Mouse (Mus musculus) stomach, postnatal 0 days (tissue): ENCODE measurements around the gene Nup88. TPM values are rescaled to one million over a fixed set of nuclear protein-coding genes. Genes with fewer than 3 reads are reported as not detected.

Source experiments
- ATAC-seq: fragments of 200-750 bp; cut with Nextera tagmentation; 2 replicates; pipeline ENCODE4 v1.8.0; 2017; ENCODE audit not compliant: low FRiP score, low TSS enrichment
- DNase-seq: peaks from one replicate; pipeline ENCODE4 v3.0.0-alpha.2; 2016; ENCODE audit warnings: low spot score
- H3K27ac ChIP-seq: fragments of 300-500 bp; sonication (generic); replicated peaks from 2 replicates; pipeline ENCODE4 v1.5.1; 2014; ENCODE audit warnings: mild to moderate bottlenecking, control low read depth
- H3K27me3 ChIP-seq: fragments of 300-500 bp; sonication (generic); 2 replicates; pipeline ENCODE4 v1.6.1; 2014; ENCODE audit warnings: low read length; ENCODE audit not compliant: control insufficient read depth, insufficient read depth
- H3K36me3 ChIP-seq: fragments of 300-500 bp; sonication (generic); 2 replicates; pipeline ENCODE4 v1.6.1; 2014; ENCODE audit warnings: low read length, mixed read lengths; ENCODE audit not compliant: control insufficient read depth, insufficient read depth
- H3K4me1 ChIP-seq: fragments of 300-500 bp; sonication (generic); replicated peaks from 2 replicates; pipeline ENCODE4 v1.6.1; 2014; ENCODE audit warnings: antibody characterized with exemption; ENCODE audit not compliant: control insufficient read depth, insufficient read depth
- H3K4me2 ChIP-seq: fragments of 300-500 bp; sonication (generic); replicated peaks from 2 replicates; pipeline ENCODE4 v1.6.1; 2014; ENCODE audit warnings: low read depth, mild to moderate bottlenecking, control low read depth, moderate library complexity
- H3K4me3 ChIP-seq: fragments of 300-500 bp; sonication (generic); 2 replicates; pipeline ENCODE4 v1.5.1; 2014; ENCODE audit warnings: low read depth, low read length, control low read depth
- H3K9ac ChIP-seq: fragments of 300-500 bp; sonication (generic); 2 replicates; pipeline ENCODE4 v1.6.1; 2014; ENCODE audit warnings: mild to moderate bottlenecking, low read length, control low read depth, mixed read lengths
- H3K9me3 ChIP-seq: fragments of 300-500 bp; sonication (generic); 2 replicates; pipeline ENCODE4 v1.6.1; 2016; ENCODE audit warnings: low read length; ENCODE audit not compliant: control insufficient read depth
- CTCF ChIP-seq: IDR thresholded peaks from 2 replicates; pipeline ENCODE4 v1.5.1; 2016; ENCODE audit warnings: antibody characterized with exemption, low read depth, mild to moderate bottlenecking, moderate library complexity
- EP300 ChIP-seq: optimal IDR thresholded peaks from 2 replicates; pipeline ENCODE3; 2016; ENCODE audit warnings: antibody characterized with exemption
- WGBS: fragments of 180-500 bp; shearing (Covaris S2); extraction: QIAGEN DNeasy Blood & Tissue Kit; methylation state at CpG from one replicate; pipeline ENCODE4 v1.1.7; 2014; 5-methylcytosine and 5-hydroxymethylcytosine counted together
- polyA plus RNA-seq: library from polyadenylated mRNA; unstranded; fragments of >200 nt; fragmentation: Nextera tagmentation; extraction: Ambion mirVana; gene quantifications from 2 replicates; pipeline ENCODE4 v1.2.1, GENCODE M21; 2015

Nup88 gene
- polyA plus RNA-seq, 1 experiment from 2014 or later: 54.4 TPM

DNA sequence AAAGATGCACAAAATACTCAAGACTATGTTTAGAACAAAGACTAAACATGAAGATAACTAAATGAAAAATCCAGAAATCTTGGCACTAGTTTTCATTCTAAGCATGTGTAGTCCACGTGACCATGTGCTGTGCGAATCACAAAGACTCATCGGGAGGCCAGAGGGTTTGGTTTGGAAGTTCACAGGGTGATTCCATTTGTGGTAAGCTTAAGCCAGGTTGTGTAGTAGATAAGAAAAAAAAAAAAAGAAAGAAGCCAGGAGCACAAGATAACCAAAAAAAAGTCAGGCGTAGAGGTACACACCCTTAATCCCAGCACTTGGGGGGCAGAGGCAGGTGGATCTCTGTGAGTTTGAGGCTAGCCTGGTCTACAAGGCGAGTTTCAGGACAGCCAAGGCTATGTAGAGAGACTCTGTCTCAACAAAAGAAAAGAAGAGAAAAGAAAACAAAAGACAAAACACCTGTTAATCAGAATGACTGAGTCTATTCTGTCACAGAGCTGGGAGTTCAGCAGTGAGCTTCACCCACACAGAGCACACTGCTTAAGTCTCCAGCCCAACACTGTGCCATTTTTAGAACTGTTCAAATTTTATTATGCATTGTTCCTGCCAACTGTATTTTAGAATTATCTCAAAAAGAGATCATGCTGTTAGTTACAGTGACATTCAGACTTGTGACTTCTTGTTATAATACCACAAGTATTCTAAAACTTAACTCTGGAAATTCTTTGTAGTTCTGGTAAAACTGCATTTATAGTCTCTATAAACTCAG is 8.8 kb downstream of the Nup88 start:
- no peaks in the 10 kb centered on the region for H3K4me1 ChIP-seq
- H3K4me2 ChIP-seq: no peak overlapping the region
- WGBS: 86% methylated on average over 5 of the region's 5 CpGs
- DNase-seq (no peak), ATAC-seq (no peak)
- H3K9me3 ChIP-seq: no peaks in the 10 kb centered on the region
- H3K27me3 ChIP-seq: no peaks in the 10 kb centered on the region
- peaks cover 17% of the 10 kb centered on the region for H3K36me3 ChIP-seq
- no peak overlapping the region for H3K4me3 ChIP-seq
- H3K9ac ChIP-seq: no peak overlapping the region
- no peak overlapping the region for H3K27ac ChIP-seq
- TF ChIP-seq CTCF: no peak
- TF ChIP-seq EP300: no peak

DNA sequence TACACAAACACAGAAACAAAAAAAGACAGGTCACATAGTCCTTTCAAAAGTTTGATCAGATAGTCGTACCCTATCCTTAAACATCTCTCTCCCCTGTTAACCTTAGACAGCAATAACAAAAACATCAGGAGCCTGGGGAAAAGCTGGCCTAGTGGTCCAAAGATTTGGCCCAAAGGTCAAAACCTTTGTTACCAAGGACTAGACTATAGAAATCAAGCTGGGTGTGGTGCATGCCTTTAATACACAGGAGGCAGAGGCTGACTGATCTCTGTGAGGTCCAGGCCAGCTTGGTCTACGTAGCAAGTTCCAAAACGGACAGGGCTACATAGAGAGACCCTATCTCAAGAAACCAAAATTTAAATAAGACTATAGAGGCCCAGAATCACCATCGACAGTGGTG is 15.1 kb downstream of the Nup88 start:
- H3K9ac ChIP-seq: no peak overlapping the region
- 90% methylated on average over 4 of the region's 4 CpGs for WGBS
- peaks cover 30% of the 10 kb centered on the region for H3K36me3 ChIP-seq
- TF ChIP-seq EP300: no peak
- ATAC-seq (no peak), DNase-seq (no peak)
- H3K4me3 ChIP-seq: no peak overlapping the region
- H3K4me1 ChIP-seq: no peaks in the 10 kb centered on the region
- no peaks in the 10 kb centered on the region for H3K9me3 ChIP-seq
- no peak overlapping the region for H3K4me2 ChIP-seq
- no peaks in the 10 kb centered on the region for H3K27me3 ChIP-seq
- H3K27ac ChIP-seq: no peak overlapping the region

DNA sequence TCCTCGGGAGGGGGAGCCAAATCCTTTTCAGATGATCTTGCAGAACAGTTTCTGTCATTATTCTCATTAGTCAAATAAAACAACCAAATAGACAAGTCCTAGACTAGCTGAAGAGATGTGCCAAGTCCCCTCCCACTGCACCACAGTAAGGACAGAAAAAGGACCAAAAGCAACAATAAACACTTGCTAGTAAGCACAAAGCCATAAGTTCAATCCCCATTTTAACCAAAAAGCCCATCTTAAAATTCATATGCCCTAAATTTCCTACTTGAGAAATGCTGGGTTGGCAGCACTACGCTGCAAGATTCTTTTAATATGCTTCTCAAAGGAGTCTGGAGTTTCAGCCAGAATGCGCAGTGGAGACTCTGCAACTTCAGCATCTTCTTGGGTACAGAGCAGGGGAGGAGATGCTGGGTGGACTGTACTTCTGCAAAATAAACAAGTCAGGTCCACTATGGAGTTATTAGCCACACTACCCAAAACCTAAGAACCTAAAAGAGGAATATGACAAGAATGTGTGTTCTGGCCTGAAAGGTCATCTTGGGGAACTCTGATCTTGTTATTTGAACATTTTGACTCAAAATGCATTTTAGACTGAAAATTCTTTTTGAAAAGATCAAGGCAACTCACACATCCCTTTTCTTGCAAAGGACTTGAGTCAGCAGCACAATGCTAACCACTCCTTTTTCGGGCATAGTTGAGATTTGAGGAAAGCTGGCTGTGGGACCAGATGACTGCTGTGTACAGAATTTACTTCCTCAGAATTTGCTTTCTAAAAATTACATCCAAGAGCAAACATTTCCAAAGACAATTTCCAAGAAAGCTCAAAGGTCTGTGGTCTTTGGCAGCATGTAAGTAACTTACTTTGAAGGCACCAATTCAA is 24.6 kb downstream of the Nup88 start:
- WGBS: 75% methylated on average over 4 of the region's 4 CpGs
- H3K9ac ChIP-seq: no peak overlapping the region
- DNase-seq (no peak), ATAC-seq (no peak)
- no peaks in the 10 kb centered on the region for H3K9me3 ChIP-seq
- H3K27me3 ChIP-seq: no peaks in the 10 kb centered on the region
- no peak for TF ChIP-seq CTCF
- no peak for TF ChIP-seq EP300
- H3K4me3 ChIP-seq: no peak overlapping the region
- no peaks in the 10 kb centered on the region for H3K4me1 ChIP-seq
- peaks cover 37% of the 10 kb centered on the region for H3K36me3 ChIP-seq
- H3K4me2 ChIP-seq: no peak overlapping the region
- peak overlapping the region; percentile 45; the same call in 1 of the 2 replicates for H3K27ac ChIP-seq

DNA sequence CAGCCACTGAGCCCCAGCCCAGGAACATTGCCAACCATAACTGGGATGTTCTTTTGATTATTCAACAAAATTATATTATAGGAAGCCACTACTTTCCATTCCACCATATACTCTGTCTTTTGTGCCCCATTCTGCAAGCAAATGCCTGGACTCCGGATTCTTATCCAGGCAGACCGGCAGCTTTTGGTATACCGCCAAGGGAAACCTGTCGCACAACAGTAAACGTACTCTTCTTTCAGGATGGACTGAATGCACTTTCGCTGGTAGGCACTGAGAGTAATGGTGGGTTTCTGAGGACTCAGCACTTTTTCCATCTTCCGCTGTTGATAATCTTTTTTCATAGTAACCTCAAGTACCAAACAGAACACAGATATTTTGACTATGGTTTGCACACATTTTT is 26.1 kb downstream of the Nup88 start:
- no peak overlapping the region for H3K4me2 ChIP-seq
- 85% methylated on average over 7 of the region's 7 CpGs for WGBS
- ATAC-seq: no peak
- no peak overlapping the region for H3K27ac ChIP-seq
- H3K9ac ChIP-seq: no peak overlapping the region
- H3K4me1 ChIP-seq: no peaks in the 10 kb centered on the region
- TF ChIP-seq EP300: no peak
- TF ChIP-seq CTCF: no peak
- H3K27me3 ChIP-seq: no peaks in the 10 kb centered on the region
- H3K9me3 ChIP-seq: no peaks in the 10 kb centered on the region
- DNase-seq: no peak
- peaks cover 31% of the 10 kb centered on the region for H3K36me3 ChIP-seq
- H3K4me3 ChIP-seq: no peak overlapping the region

DNA sequence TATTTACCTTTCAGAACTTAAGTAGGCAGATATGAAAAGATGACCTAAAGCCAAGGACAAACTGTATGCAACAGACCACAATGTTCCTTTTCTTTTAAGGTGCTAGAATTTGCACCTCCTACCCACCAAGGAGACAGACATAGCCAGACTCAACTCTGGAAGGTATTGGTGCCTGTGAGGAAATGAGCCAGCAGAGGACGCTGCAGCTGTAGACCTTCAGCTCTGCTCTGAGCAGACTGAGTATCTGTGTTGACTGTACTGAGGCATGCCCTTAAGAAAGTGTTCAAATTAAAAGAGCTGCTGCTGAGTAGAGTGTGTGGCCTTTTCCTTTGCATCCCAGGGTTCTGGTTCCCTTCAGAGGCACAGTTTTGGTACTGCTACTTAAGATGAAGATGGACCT is 27.2 kb downstream of the Nup88 start:
- TF ChIP-seq EP300: no peak
- TF ChIP-seq CTCF: peak; percentile 42
- Histone ChIP-seq H3K4me1 (no peaks in the 10 kb centered on the region), H3K9me3 (no peaks in the 10 kb centered on the region), H3K27me3 (no peaks in the 10 kb centered on the region), H3K4me2 (no peak overlapping the region), H3K4me3 (no peak overlapping the region), H3K9ac (no peak overlapping the region), H3K36me3 (peaks cover 26% of the 10 kb centered on the region), H3K27ac (no peak overlapping the region)
- 84% methylated on average over 1 of the region's 1 CpGs for WGBS
- ATAC-seq: peak; percentile 49; the same call in 1 of the 2 replicates
- DNase-seq: peak; percentile 19

DNA sequence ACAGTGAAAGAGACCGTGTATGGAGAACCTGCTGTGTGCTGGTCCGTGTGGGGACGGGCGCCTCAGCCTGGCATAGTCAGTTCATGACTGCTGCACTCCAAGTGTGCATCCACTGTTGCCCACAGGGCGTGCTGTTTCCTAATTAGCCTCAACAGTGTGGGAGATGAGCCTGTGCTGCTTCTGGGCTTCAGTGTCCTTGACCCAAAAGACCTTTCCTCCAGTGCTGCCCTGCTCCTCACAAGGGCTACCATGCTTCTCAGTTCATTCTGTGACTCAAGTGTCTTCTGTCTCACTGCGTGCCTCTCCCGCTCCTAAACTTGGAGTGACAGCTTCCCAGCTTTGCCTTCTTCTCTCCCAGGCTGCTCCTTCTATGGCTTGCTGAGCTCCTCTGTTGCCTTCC is 34.5 kb downstream of the Nup88 start:
- peaks cover 8% of the 10 kb centered on the region; the same call in 1 of the 2 replicates for H3K36me3 ChIP-seq
- no peak overlapping the region for H3K4me2 ChIP-seq
- ATAC-seq: no peak
- H3K27ac ChIP-seq: no peak overlapping the region
- no peaks in the 10 kb centered on the region for H3K27me3 ChIP-seq
- no peaks in the 10 kb centered on the region for H3K9me3 ChIP-seq
- no peak for DNase-seq
- TF ChIP-seq EP300 (no peak), CTCF (peak; percentile 29; the same call in 1 of the 2 replicates)
- H3K9ac ChIP-seq: no peak overlapping the region
- WGBS: 87% methylated on average over 7 of the region's 7 CpGs
- no peaks in the 10 kb centered on the region for H3K4me1 ChIP-seq
- H3K4me3 ChIP-seq: no peak overlapping the region
